Mouse (Mus musculus) MEL-GATA-1-ER (cell line): ENCODE measurements around the gene Ifne.

Experiments
- DNase-seq: peaks from one replicate; pipeline ENCODE4 v3.0.0-alpha.2; 2012; ENCODE audit warnings: low read depth; ENCODE audit errors: extremely low read depth

Ifne gene

DNA sequence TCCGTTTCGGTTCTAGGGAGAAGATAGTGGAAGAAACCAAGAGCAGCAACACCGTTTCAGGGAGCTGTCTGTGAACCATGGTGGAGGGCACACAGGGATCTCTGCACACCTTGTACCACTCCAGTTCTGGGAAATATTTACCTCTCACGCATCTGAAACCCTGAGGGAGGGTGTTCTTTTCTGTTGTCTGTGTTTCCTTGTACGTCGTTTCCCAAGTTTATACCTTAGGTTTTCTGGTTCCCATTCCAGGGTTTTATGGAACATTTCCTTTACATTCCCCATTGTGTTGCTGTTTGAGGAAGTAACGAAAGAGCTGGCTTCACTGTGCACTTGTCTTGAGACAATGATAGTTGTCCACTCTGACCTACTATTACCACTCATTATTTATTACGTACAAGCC is at the start of gene Ifne:
Ifne (minus strand) TSS at position 101 of the 400 bp plus-strand sequence.
- DNase-seq: no peak

DNA sequence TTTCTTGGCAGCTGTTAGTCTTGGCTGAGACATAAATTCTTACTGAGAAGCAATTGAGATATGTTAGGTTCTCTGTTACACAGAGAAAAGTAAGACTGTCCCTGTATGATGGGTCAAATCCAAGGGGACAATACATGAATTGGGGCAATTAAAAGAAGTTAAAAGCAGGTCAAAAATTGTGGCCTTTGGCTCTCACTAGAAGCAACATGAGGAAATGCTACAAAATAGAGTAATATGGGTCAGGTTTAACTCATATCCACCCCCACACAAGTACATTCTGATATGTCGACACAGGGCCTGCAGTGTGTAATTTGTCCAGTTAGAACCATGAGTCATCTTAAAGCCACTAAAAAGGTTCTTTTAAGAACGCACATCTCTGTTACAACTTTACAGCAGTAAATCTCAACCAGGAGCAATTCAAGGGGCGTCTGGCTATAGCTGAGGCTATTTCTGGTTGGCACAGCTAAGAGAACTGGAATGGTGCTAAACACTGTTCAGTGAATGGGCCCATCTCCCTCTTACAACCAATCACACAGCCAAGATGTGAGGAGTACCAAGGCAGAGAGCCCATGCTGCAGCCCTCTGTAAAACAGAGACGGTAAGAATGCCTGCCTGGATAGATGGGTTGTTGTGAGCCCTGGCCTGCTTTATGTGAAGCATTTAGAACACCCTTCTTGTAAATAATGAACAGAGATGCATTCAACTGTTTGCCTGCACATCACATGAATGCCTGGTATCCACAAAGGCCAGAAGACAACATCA is 48.5 kb upstream of the Ifne start:
- no peak for DNase-seq

DNA sequence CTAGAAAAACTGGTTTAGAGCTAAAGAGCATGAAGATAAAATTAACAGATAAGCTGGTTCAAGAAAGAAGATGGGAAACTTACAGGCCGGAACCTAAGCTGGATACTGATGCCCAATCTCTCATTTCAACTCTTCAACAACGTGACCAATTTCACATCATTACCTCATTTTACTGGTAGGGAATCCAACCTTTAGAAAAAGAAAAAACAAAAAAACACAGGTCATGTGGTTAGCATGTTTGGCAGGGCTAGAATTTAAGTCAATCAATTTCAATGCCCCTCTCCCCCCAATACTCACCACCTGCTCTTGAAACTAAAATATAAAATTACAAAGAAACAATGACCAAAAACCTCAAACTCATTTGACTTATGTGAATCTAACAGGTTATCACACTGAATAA is 47.8 kb upstream of the Ifne start:
- DNase-seq: no peak

DNA sequence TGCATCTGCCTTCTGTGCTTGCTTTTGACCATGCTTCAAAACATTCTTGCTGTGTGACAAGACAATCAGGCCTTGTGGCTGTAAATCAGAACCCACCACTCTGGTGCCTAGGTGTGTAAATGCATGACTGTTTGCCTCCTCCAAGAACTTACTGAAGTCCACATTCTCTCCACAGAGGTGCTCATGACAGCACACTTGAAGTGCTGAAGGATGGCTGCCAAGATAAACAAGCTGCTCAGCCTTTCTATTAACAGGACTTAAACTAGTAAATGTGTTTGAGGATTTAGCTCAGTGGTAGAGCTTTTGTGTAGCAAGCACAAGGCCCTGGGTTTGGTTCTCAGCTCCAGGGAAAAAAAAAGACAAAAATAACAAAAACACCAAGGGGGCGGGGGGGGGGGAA is 46.6 kb upstream of the Ifne start:
- no peak for DNase-seq

DNA sequence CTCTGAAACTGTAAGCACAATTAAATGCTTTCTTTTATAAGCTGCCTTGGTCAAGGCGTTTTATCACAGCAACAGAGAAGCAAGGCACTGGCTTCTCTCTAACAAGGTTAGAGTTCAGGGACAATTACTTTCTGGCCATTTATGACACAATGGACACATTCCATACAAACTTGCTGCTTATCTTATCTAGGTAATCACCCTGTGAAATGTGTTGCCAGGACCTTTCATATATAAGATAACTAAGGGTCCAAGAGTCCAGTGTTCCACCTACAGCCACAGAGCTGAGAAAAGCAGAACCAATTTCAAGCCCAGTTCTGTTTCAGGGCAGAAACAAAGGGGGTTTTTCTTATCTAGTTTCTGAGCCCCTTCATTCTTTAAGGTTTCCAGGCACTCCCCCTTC is 46.1 kb upstream of the Ifne start:
- DNase-seq: no peak

DNA sequence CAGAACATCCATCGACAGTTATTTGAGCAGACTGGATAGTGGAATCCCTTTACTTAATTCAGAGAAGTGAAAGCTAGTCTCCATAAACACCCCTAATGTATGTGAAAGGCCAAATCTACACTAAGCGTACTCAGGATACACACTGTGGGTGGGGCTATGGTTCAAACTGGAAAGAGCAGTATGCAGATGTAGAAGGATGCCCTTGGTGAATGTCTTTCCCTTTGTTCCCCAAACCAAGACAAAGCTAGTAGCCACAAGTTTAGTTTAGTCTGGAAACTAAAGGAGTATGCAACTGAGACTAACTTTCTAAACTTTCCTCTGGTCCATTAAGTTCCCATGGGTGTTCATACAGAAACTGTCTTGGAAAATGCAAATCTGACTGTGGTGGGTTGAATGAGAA is 45.5 kb upstream of the Ifne start:
- DNase-seq: no peak

DNA sequence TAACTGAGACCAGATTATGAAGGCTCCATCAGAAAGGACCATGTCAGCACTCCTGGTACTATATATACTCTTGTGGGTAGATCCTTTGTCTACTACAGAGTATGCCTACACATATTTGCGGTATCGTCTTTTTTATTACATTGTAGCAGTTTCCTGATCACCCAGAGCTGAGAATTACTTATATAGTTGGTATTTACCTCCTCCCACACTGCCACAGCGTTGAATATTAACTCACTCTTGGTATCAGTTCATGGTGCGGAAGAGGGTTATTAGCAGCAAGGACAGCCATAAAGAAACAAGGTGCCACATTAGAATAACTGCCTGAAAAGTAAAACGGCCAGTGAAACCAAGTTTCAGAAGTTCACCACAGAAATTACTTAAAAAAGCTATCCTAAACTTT is 41.3 kb upstream of the Ifne start:
- no peak for DNase-seq

DNA sequence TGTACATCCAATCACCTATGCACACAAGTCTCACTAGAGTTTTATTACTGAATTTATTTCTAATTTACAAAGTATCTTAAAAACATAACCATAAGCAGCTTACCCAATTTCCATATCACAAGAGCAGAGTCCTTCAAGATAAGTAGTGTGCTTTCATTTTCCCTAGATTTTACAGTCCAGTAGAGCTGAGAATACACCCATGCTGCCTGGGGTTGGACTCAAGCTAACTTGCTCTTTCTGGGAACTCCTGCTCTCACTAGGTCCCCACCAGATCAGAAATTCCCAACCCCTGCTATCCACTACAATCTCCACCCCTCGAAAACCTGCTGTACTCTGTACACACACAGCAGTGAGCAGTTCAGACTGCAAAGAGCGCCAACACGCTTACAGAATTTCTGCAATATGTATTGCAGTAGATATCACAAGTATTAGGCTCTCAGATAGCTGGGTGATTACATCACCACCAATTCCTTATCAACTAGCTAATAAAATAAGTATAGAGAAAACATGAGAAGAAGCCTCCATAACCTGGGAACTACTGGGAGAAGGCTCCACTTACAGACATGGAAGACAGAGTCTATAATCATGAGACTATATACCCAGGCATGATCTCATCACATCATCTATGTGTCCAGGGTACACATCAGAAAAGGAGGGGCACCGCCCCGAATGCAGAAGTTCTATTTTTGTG is 37.9 kb upstream of the Ifne start:
- no peak for DNase-seq

DNA sequence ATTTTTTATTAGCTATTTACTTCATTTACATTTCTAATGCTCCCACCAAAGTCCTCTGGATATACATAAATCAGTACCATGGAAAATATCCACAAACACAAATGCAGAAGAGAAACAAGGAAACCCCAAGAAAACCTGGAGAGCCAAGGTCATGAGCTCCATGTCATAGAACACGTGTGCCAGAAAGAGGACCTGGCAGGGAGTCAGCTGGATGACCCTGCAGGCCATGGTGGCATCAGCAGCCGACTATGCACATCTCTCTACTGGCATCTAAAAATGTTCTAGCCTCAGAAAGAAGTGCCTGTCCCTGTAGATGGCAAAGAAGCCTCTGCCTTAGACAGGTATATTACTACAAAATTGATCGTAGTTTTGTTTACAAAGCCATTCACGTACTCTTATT is 36.3 kb upstream of the Ifne start:
- DNase-seq: no peak

DNA sequence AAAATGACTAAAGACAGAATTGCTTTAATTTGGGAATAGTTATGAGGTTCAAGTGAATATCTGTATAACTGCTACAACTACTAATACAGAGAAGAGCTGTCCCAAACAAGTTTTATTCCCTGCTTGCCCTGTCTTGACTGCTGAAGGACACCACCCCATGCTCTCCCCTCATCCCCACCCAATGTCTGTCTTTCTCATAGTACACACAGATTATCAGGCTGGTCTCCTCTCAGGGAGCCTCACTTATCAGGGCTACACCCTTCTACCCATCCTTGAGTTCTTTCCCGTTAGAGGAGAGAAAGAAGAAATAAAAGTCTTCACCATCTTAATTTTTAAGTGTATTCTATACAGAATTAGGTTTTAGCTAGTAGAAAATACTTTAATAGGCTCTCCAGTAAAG is 34.0 kb upstream of the Ifne start:
- DNase-seq: no peak

DNA sequence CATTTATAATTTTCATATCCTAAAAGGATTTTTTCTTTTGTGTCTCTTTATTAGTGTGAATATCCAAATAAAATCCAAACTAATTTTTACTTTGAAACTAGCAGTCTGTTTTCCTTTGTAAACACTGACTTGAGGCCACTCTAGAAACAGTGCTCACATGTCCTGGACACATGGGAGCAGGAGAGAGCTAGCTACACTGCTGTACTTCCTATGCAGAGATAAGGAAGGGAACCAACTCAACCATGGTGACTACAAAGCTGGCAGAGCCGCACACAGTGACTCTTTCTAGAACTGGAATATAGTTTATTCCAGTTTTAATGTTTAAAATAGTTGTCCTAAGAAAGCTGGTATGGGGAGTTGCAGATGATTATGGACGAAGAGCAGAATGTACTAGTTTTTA is 32.9 kb upstream of the Ifne start:
- DNase-seq: no peak

DNA sequence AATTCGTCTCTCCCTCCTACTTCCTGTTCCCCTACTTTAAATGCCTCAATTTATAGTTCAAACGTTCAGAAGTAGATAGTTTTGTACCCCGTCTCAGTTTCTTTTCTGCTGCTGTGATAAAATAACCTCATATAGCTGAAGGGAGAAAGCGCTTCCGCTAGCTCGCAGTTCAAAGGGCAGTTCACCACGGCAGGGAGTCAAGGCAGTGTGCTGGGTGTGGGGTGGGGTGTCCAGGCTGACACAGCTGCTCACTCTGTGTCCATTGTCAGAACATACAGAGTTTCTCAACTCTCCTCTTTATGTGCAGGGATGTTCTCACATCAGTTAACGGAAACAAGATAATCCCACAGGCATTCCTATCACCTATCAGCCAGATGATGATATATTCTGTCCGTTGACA is 32.2 kb upstream of the Ifne start:
- DNase-seq: no peak

DNA sequence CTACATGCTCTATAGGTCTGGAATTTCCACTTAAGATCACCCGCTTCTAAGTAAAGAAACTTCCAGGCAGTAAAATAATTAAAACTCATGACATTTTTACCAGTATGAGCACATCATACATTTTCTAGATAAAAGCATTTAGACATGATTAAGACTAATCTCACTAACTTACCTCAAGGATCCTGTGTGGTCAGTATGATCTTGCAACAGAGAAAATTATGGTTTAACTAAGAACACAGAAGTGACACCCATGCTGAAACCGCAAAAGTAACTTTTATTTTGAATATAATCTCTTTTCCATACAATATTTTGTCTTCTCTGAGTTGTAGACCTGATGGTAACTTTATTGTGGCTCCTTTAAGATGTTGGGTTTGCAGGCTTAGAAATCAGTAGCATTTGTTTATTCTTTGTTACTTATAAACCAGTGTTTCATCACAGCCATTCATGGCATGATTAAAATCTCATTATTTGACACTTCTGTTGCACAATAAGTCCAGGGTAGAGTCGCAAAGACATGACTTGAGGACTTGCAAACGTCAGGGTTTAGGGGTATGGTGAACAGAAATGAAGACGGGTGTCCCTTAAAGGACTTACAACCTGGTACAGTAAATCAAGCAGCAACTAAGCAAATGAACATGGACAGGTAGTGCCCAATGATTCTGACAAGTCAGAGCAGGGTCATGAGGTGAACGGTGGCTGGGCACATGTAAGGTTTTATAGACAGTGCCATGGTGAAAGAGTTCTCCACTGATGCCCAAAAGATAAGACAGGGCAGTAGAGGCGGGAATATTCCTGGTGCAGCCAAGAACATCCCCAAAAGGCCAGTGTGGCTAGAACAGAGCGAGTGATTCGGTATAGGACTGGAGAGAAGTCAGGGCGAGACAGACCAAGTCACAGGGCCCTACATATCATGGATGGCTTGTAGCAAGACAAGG is 29.9 kb upstream of the Ifne start:
- DNase-seq: no peak

DNA sequence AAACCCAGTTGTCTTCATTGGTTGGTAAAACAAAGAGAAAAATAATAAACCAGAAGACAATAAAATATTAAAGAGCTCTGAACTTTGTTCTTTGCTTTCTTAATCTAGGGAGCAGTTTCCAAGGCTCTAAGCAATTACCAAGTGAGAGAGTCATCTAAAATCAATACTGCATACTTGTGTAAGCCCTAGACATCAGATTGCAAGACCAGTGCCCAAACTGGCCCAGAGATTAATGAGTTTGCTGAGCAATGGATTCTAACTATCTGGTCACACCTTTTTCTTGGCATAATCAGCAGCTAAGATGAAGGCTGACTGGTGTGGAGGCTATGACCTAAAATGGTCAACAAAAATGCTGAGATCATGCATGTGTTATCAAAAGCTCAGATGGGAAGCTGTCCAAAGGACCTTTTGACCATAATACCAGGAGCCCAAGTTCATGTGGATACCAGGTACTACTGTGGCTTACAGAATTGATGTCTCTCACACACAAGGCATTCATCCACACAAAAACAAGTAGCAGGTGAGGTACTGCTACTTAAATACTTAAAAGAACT is 13.3 kb upstream of the Ifne start:
- DNase-seq: no peak

DNA sequence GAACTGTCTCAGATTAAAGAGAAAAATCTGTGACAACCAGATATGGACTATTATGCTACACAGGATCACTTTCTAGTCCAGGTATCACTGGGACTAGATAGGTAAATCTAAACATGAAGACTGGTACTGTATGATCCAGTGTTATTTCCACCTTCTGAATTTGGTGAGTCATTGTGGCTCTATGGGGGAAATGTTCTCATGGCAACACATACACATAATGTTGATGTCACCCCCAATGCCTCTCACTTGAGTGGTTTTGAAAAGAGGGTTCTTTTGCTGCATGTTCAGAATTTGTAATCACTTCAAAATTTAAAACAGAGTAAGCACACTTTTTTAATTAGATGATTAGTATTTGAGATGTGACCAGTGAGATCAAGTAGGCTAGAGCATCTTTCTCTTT is 8.2 kb upstream of the Ifne start:
- no peak for DNase-seq

DNA sequence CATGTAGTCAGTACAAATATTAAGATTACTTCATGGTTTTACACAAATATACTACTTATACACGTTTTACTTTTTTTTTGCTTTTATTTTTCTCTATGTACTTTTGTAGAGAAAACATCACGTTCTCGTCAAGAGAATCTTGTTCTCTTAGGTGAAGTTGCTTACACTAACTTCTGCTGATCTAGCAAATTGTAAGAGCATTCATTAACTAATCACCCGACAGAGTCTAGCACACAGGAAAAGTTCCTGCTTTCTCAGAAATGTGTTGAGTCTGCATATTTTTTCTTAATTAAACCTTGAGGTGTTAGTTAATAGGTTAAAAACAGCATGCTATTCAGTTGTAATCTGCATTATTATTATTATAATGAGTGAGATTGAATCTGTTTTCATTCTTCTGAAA is 1.2 kb downstream of the Ifne start:
- no peak for DNase-seq

DNA sequence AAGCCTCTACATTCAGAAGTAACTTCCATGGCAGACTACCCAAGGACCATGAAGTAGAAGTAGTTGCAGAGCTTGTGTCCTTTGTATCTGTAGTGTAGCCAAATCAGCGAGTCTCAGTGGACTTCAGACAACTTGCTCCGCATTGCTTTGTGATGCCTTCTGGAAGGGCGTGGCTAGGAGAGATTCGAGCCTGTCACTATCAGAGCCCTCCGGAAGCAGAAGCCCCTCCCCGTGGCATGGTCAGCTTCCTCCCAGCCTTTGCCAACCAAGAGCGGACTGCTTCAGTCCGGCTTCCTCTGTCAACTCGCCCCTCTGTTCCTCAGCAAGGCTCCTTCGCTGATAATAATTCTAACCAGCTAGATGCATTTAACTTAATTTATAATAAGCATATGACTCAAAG is 1.8 kb downstream of the Ifne start:
- DNase-seq: peak; percentile 64

DNA sequence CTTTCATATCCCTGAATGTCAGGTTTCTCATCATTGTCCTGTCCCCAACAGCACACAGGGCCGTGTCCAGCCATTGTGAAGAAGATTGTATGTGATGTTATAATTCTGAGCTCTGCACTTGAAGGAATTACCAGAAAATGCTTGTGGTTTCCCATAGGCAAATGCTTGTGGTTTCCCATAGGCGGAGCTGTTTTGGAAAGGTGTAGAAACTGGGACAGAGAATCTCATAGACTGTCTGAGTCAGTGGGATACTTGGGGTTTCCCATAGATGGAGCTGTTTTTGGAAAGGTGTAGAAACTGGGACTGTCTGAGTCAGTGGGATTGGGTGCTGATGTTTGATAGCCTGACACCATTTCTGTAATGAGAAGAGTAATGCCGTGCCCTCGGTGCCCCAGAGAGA is 3.5 kb downstream of the Ifne start:
- no peak for DNase-seq

DNA sequence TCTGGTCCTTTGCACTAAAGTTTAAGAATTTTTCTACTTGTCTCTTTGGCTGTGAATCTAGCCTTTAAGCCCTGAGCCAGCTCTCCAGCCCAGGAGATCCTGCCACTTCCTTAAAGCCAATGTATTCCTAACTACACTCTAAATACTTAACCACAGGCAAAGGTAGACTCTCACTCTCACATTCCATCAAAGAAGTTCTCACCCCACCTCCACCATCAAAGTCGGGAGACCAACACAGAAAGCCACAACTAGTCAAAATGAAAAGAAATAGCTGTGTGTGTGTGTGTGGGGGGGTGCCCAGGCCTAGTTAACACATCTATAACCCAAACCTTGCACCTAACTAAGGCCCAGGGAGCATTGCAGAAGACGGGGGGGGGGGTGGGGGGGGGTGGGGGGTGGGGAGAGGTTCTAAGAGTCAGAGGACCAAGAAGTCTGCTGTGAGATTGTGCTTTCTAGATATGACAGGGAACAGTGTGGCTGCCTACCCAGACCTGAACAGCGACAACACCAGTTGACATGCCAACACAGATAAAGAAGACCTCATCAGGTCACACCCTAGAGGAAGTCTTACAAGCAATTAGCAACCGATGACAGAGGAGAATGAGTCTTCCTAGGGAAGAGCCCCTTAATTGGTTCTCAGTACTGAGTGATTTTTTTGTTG is 4.4 kb downstream of the Ifne start:
- DNase-seq: peak; percentile 76

DNA sequence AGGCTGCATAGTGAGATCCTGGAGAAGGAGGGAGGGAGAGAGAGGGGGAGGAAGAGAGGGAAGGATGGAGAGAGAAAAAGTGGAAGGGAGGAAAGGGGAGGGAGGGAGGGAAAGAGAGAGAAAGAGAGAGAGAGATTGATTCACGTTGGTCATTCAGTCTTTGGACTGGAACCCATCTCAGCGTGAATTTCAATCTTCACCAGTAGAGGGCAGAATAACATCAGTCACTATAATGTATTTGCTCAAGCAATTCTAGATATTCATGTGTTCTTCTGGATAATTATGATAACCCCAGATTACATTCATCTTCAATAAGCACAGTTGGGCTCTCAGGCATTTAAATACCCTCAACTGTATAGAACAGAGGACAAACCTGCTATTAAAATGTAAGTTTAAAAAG is 7.3 kb downstream of the Ifne start:
- peak; percentile 40 for DNase-seq
